Mouse (Mus musculus): ENCODE data around the gene Cldnd2. TPM values are rescaled to one million over a fixed set of nuclear protein-coding genes. Genes with fewer than 3 reads are reported as not detected.
"Not testable (repeated sequence)": the region's sequence is repeated elsewhere in the genome, so short reads cannot be mapped to it uniquely, and the experiment has no call there.

The Cldnd2 gene
- polyA plus RNA-seq (2014; fragmentation: Nextera tagmentation; extraction: Ambion mirVana): not detected in 2 replicates

GRCm38 (mm10) chr7:43440482-43440881, at the start of gene Cldnd2:
Gene Cldnd2 (plus strand): TSS chr7:43440782.
- Histone ChIP-seq H3K4me3 (ENCODE audit: low read depth, low read length) (no peak within 1 kb of the TSS), H3K4me1 (ENCODE audit: control insufficient read depth, insufficient read depth, low read length) (peaks cover 12% of the 10 kb centered on the region), H3K9me3 (ENCODE audit: control insufficient read depth, low read depth, low read length) (no peaks in the 10 kb centered on the region), H3K27ac (ENCODE audit: low read length) (no peak within 1 kb of the TSS), H3K9ac (replicated peaks; ENCODE audit: low read depth, low read length) (no peak within 1 kb of the TSS), H3K36me3 (ENCODE audit: control insufficient read depth, insufficient read depth, low read length) (no peaks in the 10 kb centered on the region), H3K4me2 (replicated peaks; ENCODE audit: low read depth, low read length) (no peak within 1 kb of the TSS), H3K27me3 (ENCODE audit: control insufficient read depth, insufficient read depth, low read length) (no peaks in the 10 kb centered on the region)
- WGBS: 79% methylated on average over 6 of the region's 6 CpGs
- ATAC-seq (ENCODE audit: insufficient number of reproducible peaks, insufficient read depth, low FRiP score, low read depth): no peak

DNA sequence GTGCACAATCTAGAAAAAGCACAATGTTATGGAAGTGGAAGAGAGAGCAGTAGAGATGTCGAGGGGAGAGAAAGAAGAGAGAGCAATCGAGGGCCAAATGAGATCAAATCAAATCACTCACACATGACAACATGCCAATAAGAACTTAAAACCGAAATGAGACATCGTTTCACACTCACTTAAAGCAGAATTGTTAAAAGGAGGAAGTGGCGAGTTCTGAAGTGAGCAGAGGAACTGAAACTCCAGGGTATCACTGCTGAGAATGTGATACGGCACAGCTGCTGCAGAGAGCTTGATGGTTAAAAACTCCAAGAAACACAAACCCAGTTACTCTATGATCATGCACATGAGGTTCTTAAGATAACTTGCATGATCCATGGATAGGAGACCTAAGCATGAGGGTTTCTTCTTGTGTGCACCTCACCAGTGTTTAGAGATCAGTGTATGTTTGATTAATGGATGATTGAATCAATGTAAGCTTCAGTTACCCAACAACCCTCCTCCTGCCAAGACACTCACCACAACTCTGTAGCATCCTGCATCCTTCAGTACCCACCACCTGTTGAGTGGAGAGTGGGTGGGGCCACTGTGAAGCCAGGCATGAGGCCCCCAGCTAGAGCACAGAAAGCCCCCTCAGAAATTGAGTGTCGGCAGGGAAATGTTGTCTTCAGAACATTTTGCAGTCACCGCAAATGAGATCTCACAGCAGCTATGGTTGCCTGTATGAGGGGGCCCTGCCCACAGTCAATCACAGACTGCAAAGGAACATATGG, 48.0 kb upstream of the Cldnd2 start:
- Histone ChIP-seq H3K4me1 (ENCODE audit: control insufficient read depth, insufficient read depth, low read length) (no peaks in the 10 kb centered on the region), H3K36me3 (ENCODE audit: control insufficient read depth, insufficient read depth, low read length) (no peaks in the 10 kb centered on the region), H3K27ac (ENCODE audit: low read length) (no peak overlapping the region), H3K9ac (replicated peaks; ENCODE audit: low read depth, low read length) (no peak overlapping the region), H3K27me3 (ENCODE audit: control insufficient read depth, insufficient read depth, low read length) (no peaks in the 10 kb centered on the region), H3K4me2 (replicated peaks; ENCODE audit: low read depth, low read length) (no peak overlapping the region), H3K9me3 (ENCODE audit: control insufficient read depth, low read depth, low read length) (no peaks in the 10 kb centered on the region), H3K4me3 (ENCODE audit: low read depth, low read length) (no peak overlapping the region)
- 76% methylated on average over 8 of the region's 8 CpGs for WGBS
- ATAC-seq (ENCODE audit: insufficient number of reproducible peaks, insufficient read depth, low FRiP score, low read depth): no peak

GRCm38 (mm10) chr7:43399501-43399900, 41.1 kb upstream of the Cldnd2 start:
- H3K27ac ChIP-seq (ENCODE audit: low read length): no peak overlapping the region
- no peak for ATAC-seq (ENCODE audit: insufficient number of reproducible peaks, insufficient read depth, low FRiP score, low read depth)
- no peak overlapping the region for H3K4me2 ChIP-seq (replicated peaks; ENCODE audit: low read depth, low read length)
- no peak overlapping the region for H3K9ac ChIP-seq (replicated peaks; ENCODE audit: low read depth, low read length)
- H3K36me3 ChIP-seq (ENCODE audit: control insufficient read depth, insufficient read depth, low read length): no peaks in the 10 kb centered on the region
- H3K4me3 ChIP-seq (ENCODE audit: low read depth, low read length): no peak overlapping the region
- H3K9me3 ChIP-seq (ENCODE audit: control insufficient read depth, low read depth, low read length): no peaks in the 10 kb centered on the region
- H3K27me3 ChIP-seq (ENCODE audit: control insufficient read depth, insufficient read depth, low read length): no peaks in the 10 kb centered on the region
- no peaks in the 10 kb centered on the region for H3K4me1 ChIP-seq (ENCODE audit: control insufficient read depth, insufficient read depth, low read length)
- 84% methylated on average over 2 of the region's 2 CpGs for WGBS

DNA sequence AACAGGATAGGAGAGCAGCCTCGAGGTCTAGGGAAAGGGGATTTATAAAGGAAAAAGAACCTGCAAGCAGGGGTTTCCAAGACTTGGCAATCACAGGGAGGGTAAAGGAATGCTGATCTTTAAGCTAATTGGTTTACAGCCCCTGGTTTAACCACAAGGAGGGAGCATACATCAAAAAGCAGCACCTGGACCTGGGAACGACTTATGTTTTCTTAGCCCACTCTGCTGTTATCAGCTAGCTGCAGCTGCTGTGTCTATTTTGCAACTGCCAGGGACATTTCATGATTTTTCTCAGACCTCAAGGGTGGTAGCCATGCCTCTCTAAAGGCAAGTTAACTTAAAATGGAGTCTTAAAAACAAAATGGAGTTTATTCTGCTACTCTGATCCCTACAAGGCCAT, 37.9 kb upstream of the Cldnd2 start:
- no peak overlapping the region for H3K9ac ChIP-seq (replicated peaks; ENCODE audit: low read depth, low read length)
- no peak overlapping the region for H3K27ac ChIP-seq (ENCODE audit: low read length)
- no peaks in the 10 kb centered on the region for H3K36me3 ChIP-seq (ENCODE audit: control insufficient read depth, insufficient read depth, low read length)

GRCm38 (mm10) chr7:43407573-43407972, 33.0 kb upstream of the Cldnd2 start:
- Histone ChIP-seq H3K27ac (ENCODE audit: low read length) (no peak overlapping the region), H3K9me3 (ENCODE audit: control insufficient read depth, low read depth, low read length) (no peaks in the 10 kb centered on the region), H3K27me3 (ENCODE audit: control insufficient read depth, insufficient read depth, low read length) (no peaks in the 10 kb centered on the region), H3K4me1 (ENCODE audit: control insufficient read depth, insufficient read depth, low read length) (no peaks in the 10 kb centered on the region), H3K4me3 (ENCODE audit: low read depth, low read length) (no peak overlapping the region), H3K4me2 (replicated peaks; ENCODE audit: low read depth, low read length) (no peak overlapping the region), H3K36me3 (ENCODE audit: control insufficient read depth, insufficient read depth, low read length) (no peaks in the 10 kb centered on the region), H3K9ac (replicated peaks; ENCODE audit: low read depth, low read length) (no peak overlapping the region)
- ATAC-seq (ENCODE audit: insufficient number of reproducible peaks, insufficient read depth, low FRiP score, low read depth): no peak
- 87% methylated on average over 3 of the region's 3 CpGs for WGBS

More for the DNA sequence above, 37.9 kb upstream of the Cldnd2 start:
- Histone ChIP-seq H3K4me3 (ENCODE audit: low read depth, low read length) (no peak overlapping the region), H3K4me2 (replicated peaks; ENCODE audit: low read depth, low read length) (no peak overlapping the region), H3K27me3 (ENCODE audit: control insufficient read depth, insufficient read depth, low read length) (no peaks in the 10 kb centered on the region), H3K4me1 (ENCODE audit: control insufficient read depth, insufficient read depth, low read length) (no peaks in the 10 kb centered on the region), H3K9me3 (ENCODE audit: control insufficient read depth, low read depth, low read length) (no peaks in the 10 kb centered on the region)
- ATAC-seq (ENCODE audit: insufficient number of reproducible peaks, insufficient read depth, low FRiP score, low read depth): no peak
- 23% methylated on average over 2 of the region's 2 CpGs for WGBS

DNA sequence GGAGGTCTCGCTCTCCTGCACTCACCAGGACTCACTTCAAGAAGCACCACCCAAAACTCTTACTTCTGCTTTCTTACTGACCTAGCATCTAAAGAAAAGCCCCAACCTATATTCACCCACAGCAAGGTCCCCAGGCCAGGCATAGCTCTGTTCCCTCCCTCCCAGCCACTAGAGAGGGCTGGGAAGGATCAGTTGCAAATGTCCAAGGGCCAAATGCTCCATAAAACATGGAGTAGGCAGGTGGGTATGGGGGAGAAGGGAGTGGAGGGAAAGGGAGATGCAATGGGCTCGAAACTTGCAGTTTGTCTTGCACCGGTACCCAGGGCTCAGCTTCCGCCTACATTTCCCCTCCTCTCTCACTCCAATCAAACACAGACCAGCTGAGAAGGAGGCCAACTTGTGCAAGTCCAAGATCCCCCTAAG, 32.4 kb upstream of the Cldnd2 start, which contains the start of gene Siglecg:
Gene Siglecg, plus strand, starts transcription at position 74 of the 423 bp plus-strand sequence.
- Histone ChIP-seq H3K9me3 (ENCODE audit: control insufficient read depth, low read depth, low read length) (no peaks in the 10 kb centered on the region), H3K4me3 (ENCODE audit: low read depth, low read length) (no peak within 1 kb of the TSS), H3K27ac (ENCODE audit: low read length) (no peak within 1 kb of the TSS), H3K4me2 (replicated peaks; ENCODE audit: low read depth, low read length) (no peak within 1 kb of the TSS), H3K9ac (replicated peaks; ENCODE audit: low read depth, low read length) (no peak within 1 kb of the TSS), H3K36me3 (ENCODE audit: control insufficient read depth, insufficient read depth, low read length) (no peaks in the 10 kb centered on the region), H3K4me1 (ENCODE audit: control insufficient read depth, insufficient read depth, low read length) (no peaks in the 10 kb centered on the region), H3K27me3 (ENCODE audit: control insufficient read depth, insufficient read depth, low read length) (no peaks in the 10 kb centered on the region)
- WGBS: 66% methylated on average over 4 of the region's 4 CpGs
- no peak for ATAC-seq (ENCODE audit: insufficient number of reproducible peaks, insufficient read depth, low FRiP score, low read depth)

DNA sequence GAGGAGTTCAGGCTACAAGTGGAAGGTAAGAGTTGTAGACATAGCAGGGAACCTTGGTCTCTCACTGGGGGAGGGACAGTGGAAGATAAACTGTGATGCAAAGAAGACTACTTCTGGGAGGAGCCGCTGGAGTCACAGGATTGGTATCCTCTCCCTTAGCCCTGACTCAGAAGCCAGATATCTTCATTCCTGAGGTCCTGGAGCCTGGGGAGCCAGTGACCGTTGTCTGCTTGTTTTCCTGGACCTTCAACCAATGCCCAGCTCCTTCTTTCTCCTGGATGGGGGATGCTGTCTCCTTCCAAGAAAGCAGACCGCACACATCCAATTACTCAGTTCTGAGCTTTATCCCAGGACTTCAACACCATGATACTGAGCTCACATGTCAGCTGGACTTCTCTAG, 31.5 kb upstream of the Cldnd2 start:
- ATAC-seq (ENCODE audit: insufficient number of reproducible peaks, insufficient read depth, low FRiP score, low read depth): no peak
- WGBS: 83% methylated on average over 3 of the region's 3 CpGs

GRCm38 (mm10) chr7:43411724-43412123, 28.9 kb upstream of the Cldnd2 start:
- H3K4me2 ChIP-seq (replicated peaks; ENCODE audit: low read depth, low read length); H3K4me1 ChIP-seq (ENCODE audit: control insufficient read depth, insufficient read depth, low read length); H3K9ac ChIP-seq (replicated peaks; ENCODE audit: low read depth, low read length); H3K27me3 ChIP-seq (ENCODE audit: control insufficient read depth, insufficient read depth, low read length); H3K36me3 ChIP-seq (ENCODE audit: control insufficient read depth, insufficient read depth, low read length); H3K27ac ChIP-seq (ENCODE audit: low read length); H3K9me3 ChIP-seq (ENCODE audit: control insufficient read depth, low read depth, low read length); H3K4me3 ChIP-seq (ENCODE audit: low read depth, low read length): not testable (repeated sequence)
- WGBS: 31% methylated on average over 4 of the region's 4 CpGs
- ATAC-seq (ENCODE audit: insufficient number of reproducible peaks, insufficient read depth, low FRiP score, low read depth): 0 out of 2 replicates have a peak, but pooled peaks have one; percentile 23

More for the DNA sequence above, 31.5 kb upstream of the Cldnd2 start:
- Histone ChIP-seq H3K4me2 (replicated peaks; ENCODE audit: low read depth, low read length) (no peak overlapping the region), H3K36me3 (ENCODE audit: control insufficient read depth, insufficient read depth, low read length) (no peaks in the 10 kb centered on the region), H3K9me3 (ENCODE audit: control insufficient read depth, low read depth, low read length) (no peaks in the 10 kb centered on the region), H3K27ac (ENCODE audit: low read length) (no peak overlapping the region), H3K9ac (replicated peaks; ENCODE audit: low read depth, low read length) (no peak overlapping the region), H3K4me1 (ENCODE audit: control insufficient read depth, insufficient read depth, low read length) (no peaks in the 10 kb centered on the region), H3K4me3 (ENCODE audit: low read depth, low read length) (no peak overlapping the region), H3K27me3 (ENCODE audit: control insufficient read depth, insufficient read depth, low read length) (no peaks in the 10 kb centered on the region)

DNA sequence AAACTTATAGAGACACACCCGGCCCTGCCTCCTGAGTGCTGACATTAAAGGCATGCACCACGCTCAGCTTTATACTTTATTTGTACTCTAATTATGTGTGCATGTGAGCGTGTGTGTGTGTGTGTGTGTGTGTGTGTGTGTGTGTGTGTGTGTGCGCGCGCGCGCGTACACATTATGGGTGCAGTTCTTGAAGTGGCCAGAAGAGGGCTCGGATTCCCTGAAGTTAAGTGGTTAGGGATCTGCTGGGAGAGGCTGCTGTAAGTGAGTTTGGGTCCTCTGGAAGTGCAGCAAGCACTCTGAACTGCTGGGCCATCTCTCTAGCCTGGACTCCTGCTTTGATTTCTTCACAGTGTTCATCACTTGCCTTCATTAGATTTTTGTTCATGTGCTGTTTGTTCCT, 23.3 kb upstream of the Cldnd2 start:
- Histone ChIP-seq H3K4me3 (ENCODE audit: low read depth, low read length) (no peak overlapping the region), H3K36me3 (ENCODE audit: control insufficient read depth, insufficient read depth, low read length) (no peaks in the 10 kb centered on the region), H3K27me3 (ENCODE audit: control insufficient read depth, insufficient read depth, low read length) (no peaks in the 10 kb centered on the region), H3K9me3 (ENCODE audit: control insufficient read depth, low read depth, low read length) (no peaks in the 10 kb centered on the region), H3K4me1 (ENCODE audit: control insufficient read depth, insufficient read depth, low read length) (no peaks in the 10 kb centered on the region), H3K27ac (ENCODE audit: low read length) (no peak overlapping the region), H3K9ac (replicated peaks; ENCODE audit: low read depth, low read length) (no peak overlapping the region), H3K4me2 (replicated peaks; ENCODE audit: low read depth, low read length) (no peak overlapping the region)
- no peak for ATAC-seq (ENCODE audit: insufficient number of reproducible peaks, insufficient read depth, low FRiP score, low read depth)
- 83% methylated on average over 10 of the region's 10 CpGs for WGBS

Data from stomach, embryonic 14.5 days (tissue).